Mouse (Mus musculus) adrenal gland, postnatal 10 days (tissue): ENCODE results near the gene Mmp7. TPM values are rescaled to one million over a fixed set of nuclear protein-coding genes. Genes with fewer than 3 reads are reported as not detected.

Experiments
- DNase-seq: peaks from one replicate; pipeline ENCODE4 v3.0.0; 2021; ENCODE audit warnings: mixed read lengths
- long read RNA-seq, 2 experiments: library from polyadenylated mRNA; stranded (forward); transcript quantifications; one replicate each; pipeline ENCODE4 v2.0.0; 2021
- total RNA-seq, 2 experiments: library from RNA; stranded (reverse); gene quantifications; 2 replicates each; pipeline ENCODE4 v1.2.3; 2021

Mmp7 gene
- not detected for total RNA-seq
- long read RNA-seq, experiment 1: 0 reads
- long read RNA-seq, experiment 2: 0 reads

- no peak for DNase-seq
Measured at GRCm38 (mm10) chr9:7691790-7692189, at the start of gene Mmp7. Gene Mmp7, plus strand, starts transcription at chr9:7692090.

- DNase-seq: no peak
Measured at GRCm38 (mm10) chr9:7647901-7648300, 44.0 kb upstream of the Mmp7 start.

- DNase-seq: no peak
Measured at GRCm38 (mm10) chr9:7650397-7651180, 41.3 kb upstream of the Mmp7 start.

- DNase-seq: no peak
Measured at GRCm38 (mm10) chr9:7652351-7653085, 39.4 kb upstream of the Mmp7 start.

- no peak for DNase-seq
Measured at GRCm38 (mm10) chr9:7657946-7658345, 33.9 kb upstream of the Mmp7 start.

- DNase-seq: no peak
Measured at GRCm38 (mm10) chr9:7659469-7660020, 32.3 kb upstream of the Mmp7 start.

GRCm38 (mm10) chr9:7661371-7661770, 30.5 kb upstream of the Mmp7 start:
- DNase-seq: no peak

GRCm38 (mm10) chr9:7669674-7670073, 22.2 kb upstream of the Mmp7 start:
- no peak for DNase-seq

- DNase-seq: no peak
Measured at GRCm38 (mm10) chr9:7672985-7673384, 18.9 kb upstream of the Mmp7 start.

GRCm38 (mm10) chr9:7678154-7678837, 13.6 kb upstream of the Mmp7 start:
- DNase-seq: no peak

- no peak for DNase-seq
Measured at GRCm38 (mm10) chr9:7682081-7682618, 9.7 kb upstream of the Mmp7 start.

- no peak for DNase-seq
Measured at GRCm38 (mm10) chr9:7686024-7686423, 5.9 kb upstream of the Mmp7 start.

- no peak for DNase-seq
Measured at GRCm38 (mm10) chr9:7689799-7690198, 2.1 kb upstream of the Mmp7 start.

GRCm38 (mm10) chr9:7693961-7694360, 2.1 kb downstream of the Mmp7 start:
- no peak for DNase-seq

GRCm38 (mm10) chr9:7695646-7696045, 3.8 kb downstream of the Mmp7 start:
- no peak for DNase-seq

- DNase-seq: no peak
Measured at GRCm38 (mm10) chr9:7708698-7709097, 16.8 kb downstream of the Mmp7 start.

GRCm38 (mm10) chr9:7711196-7711595, 19.3 kb downstream of the Mmp7 start:
- DNase-seq: no peak

- DNase-seq: peak; percentile 48
Measured at GRCm38 (mm10) chr9:7714062-7714907, 22.4 kb downstream of the Mmp7 start.

- DNase-seq: no peak
Measured at GRCm38 (mm10) chr9:7714908-7715175, 23.0 kb downstream of the Mmp7 start.

GRCm38 (mm10) chr9:7721543-7721942, 29.7 kb downstream of the Mmp7 start:
- DNase-seq: no peak

GRCm38 (mm10) chr9:7728997-7729396, 37.1 kb downstream of the Mmp7 start:
- DNase-seq: no peak

- DNase-seq: no peak
Measured at GRCm38 (mm10) chr9:7742696-7743095, 50.8 kb downstream of the Mmp7 start.
